Mouse (Mus musculus) MEL (cell line): ENCODE measurements around the gene Flt3l. TPM values are rescaled to one million over a fixed set of nuclear protein-coding genes. Genes with fewer than 3 reads are reported as not detected.
A peak's percentile ranks its signal among the peaks of the same experiment; 100 is the strongest.
"Not testable (repeated sequence)": the region's sequence is repeated elsewhere in the genome, so short reads cannot be mapped to it uniquely, and the experiment has no call there.

ENCODE experiments used
- DNase-seq: peaks from one replicate; pipeline ENCODE4 v3.0.0; 2011; ENCODE audit warnings: low read depth, low spot score
- H3K27ac ChIP-seq: 2 replicates; pipeline ENCODE4 v1.5.1; 2012; ENCODE audit warnings: low read depth, mild to moderate bottlenecking, control low read depth, low read length, moderate library complexity; ENCODE audit not compliant: control insufficient read depth
- H3K27me3 ChIP-seq, 2 experiments: fragments of 150-350 bp in 1 of 2; sonication (generic) in 1 of 2; 2 replicates each; pipeline ENCODE4 v1.6.1; 2012; ENCODE audit warnings: low read length in 2 of 2, mild to moderate bottlenecking in 2 of 2, improper control_type of control experiment in 1 of 2, moderate library complexity in 1 of 2; ENCODE audit not compliant: insufficient read depth in 2 of 2, control insufficient read depth in 1 of 2
- H3K36me3 ChIP-seq, 2 experiments: 2 replicates each; pipeline ENCODE4 v1.6.1; 2012 to 2014; ENCODE audit warnings: low read length in 2 of 2, improper control_type of control experiment in 1 of 2, inconsistent platforms in 1 of 2, mild to moderate bottlenecking in 1 of 2; ENCODE audit not compliant: insufficient read depth in 2 of 2, control insufficient read depth in 1 of 2
- H3K4me1 ChIP-seq, 2 experiments: fragments of 150-350 bp in 1 of 2; sonication (generic) in 1 of 2; 2 replicates each; pipeline ENCODE4 v1.6.1; 2012; ENCODE audit warnings: low read length in 2 of 2, improper control_type of control experiment in 1 of 2, mild to moderate bottlenecking in 1 of 2; ENCODE audit not compliant: insufficient read depth in 2 of 2, control insufficient read depth in 1 of 2
- H3K4me3 ChIP-seq, 2 experiments: fragments of 150-350 bp in 1 of 2; sonication (generic) in 1 of 2; 2 replicates each; pipeline ENCODE4 v1.5.1; 2012; ENCODE audit warnings: low read depth in 2 of 2, low read length in 2 of 2, mild to moderate bottlenecking in 2 of 2, moderate library complexity in 2 of 2, control low read depth in 1 of 2, improper control_type of control experiment in 1 of 2; ENCODE audit not compliant: control insufficient read depth in 1 of 2, insufficient read depth in 1 of 2
- H3K79me2 ChIP-seq: 2 replicates; pipeline ENCODE4 v1.6.1; 2012; ENCODE audit warnings: mild to moderate bottlenecking, low read length, moderate library complexity; ENCODE audit not compliant: control insufficient read depth, poor library complexity, insufficient read depth
- H3K9ac ChIP-seq: 2 replicates; pipeline ENCODE4 v1.6.1; 2012; ENCODE audit warnings: low read depth, mild to moderate bottlenecking, control low read depth, low read length, moderate library complexity; ENCODE audit not compliant: control insufficient read depth, poor library complexity, severe bottlenecking
- H3K9me3 ChIP-seq: fragments of 150-350 bp; sonication (generic); replicated peaks from 2 replicates; pipeline ENCODE4 v1.6.1; 2012; ENCODE audit warnings: mild to moderate bottlenecking, low read length, improper control_type of control experiment, moderate library complexity; ENCODE audit not compliant: insufficient read depth
- EP300 ChIP-seq, 2 experiments: IDR thresholded peaks; 2 replicates each; pipeline ENCODE4 v1.6.1; 2011; ENCODE audit warnings: improper control_type of control experiment in 2 of 2, low read length in 2 of 2, low read depth in 1 of 2, mild to moderate bottlenecking in 1 of 2
- MXI1 ChIP-seq: IDR thresholded peaks from 2 replicates; pipeline ENCODE4 v1.6.1; 2011; ENCODE audit warnings: mild to moderate bottlenecking, low read depth, low read length, improper control_type of control experiment
- POLR2A ChIP-seq, 2 experiments: IDR thresholded peaks; 2 replicates each; pipeline ENCODE4 v1.6.1; 2011 to 2012; ENCODE audit warnings: low read length in 2 of 2, mild to moderate bottlenecking in 2 of 2, control low read depth in 1 of 2, improper control_type of control experiment in 1 of 2, low read depth in 1 of 2, moderate library complexity in 1 of 2; ENCODE audit not compliant: control insufficient read depth in 1 of 2, insufficient read depth in 1 of 2, poor library complexity in 1 of 2
- RCOR1 ChIP-seq: IDR thresholded peaks from 2 replicates; pipeline ENCODE4 v1.6.1; 2012; ENCODE audit warnings: low read depth, mild to moderate bottlenecking, inconsistent platforms, low read length, improper control_type of control experiment
- TBP ChIP-seq: IDR thresholded peaks from 2 replicates; pipeline ENCODE4 v1.8.0; 2011; ENCODE audit warnings: low read depth, low read length, improper control_type of control experiment
- USF1 ChIP-seq: IDR thresholded peaks from 2 replicates; pipeline ENCODE4 v1.6.1; 2014; ENCODE audit warnings: low read depth, mild to moderate bottlenecking, inconsistent platforms, low read length, improper control_type of control experiment, moderate library complexity
- USF2 ChIP-seq, 2 experiments: IDR thresholded peaks; 2 replicates each; pipeline ENCODE4 v1.6.1; 2011 to 2012; ENCODE audit warnings: improper control_type of control experiment in 2 of 2, low read length in 2 of 2, borderline replicate concordance in 1 of 2, inconsistent platforms in 1 of 2, low read depth in 1 of 2, mild to moderate bottlenecking in 1 of 2; ENCODE audit not compliant: insufficient read depth in 1 of 2
- ZMIZ1 ChIP-seq: IDR thresholded peaks from 2 replicates; pipeline ENCODE4 v1.6.1; 2012; ENCODE audit warnings: low read depth, mild to moderate bottlenecking, inconsistent platforms, low read length, improper control_type of control experiment, moderate library complexity
- polyA plus RNA-seq, 2 experiments: library from polyadenylated mRNA; stranded (reverse) in 1 of 2; unstranded in 1 of 2; fragments of >175 nt in 1 of 2; fragments of >200 nt in 1 of 2; gene quantifications; 2 replicates each; pipeline versions ENCODE4 v1.2.1 to v1.2.4; 2012; ENCODE audit warnings: low replicate concordance in 2 of 2, low read depth in 1 of 2; ENCODE audit not compliant: insufficient read length in 2 of 2, insufficient read depth in 1 of 2, missing spikeins in 1 of 2
- total RNA-seq: library from RNA; depleted of rRNA; stranded (reverse); fragments of 300-350 nt; gene quantifications from 2 replicates; pipeline ENCODE4 v1.2.3, GENCODE M21; 2012

Gene Flt3l
- total and polyA plus RNA-seq, 3 experiments, result 13.0 to 35.4 TPM; not detected in 1

GRCm38 (mm10) chr7:45126147-45126843 lies 9.9 kb downstream of the Flt3l start:
- Histone ChIP-seq H3K4me1 (peaks cover 0 to 20% of the 10 kb centered on the region in 2 experiments; a peak in 2 of 4 replicates), H3K27ac (peak overlapping the region; percentile 93), H3K79me2 (peaks cover 69% of the 10 kb centered on the region), H3K9ac (peak overlapping the region; percentile 97), H3K4me3 (peak overlapping the region; percentile 87 to 91), H3K27me3 (no peaks in the 10 kb centered on the region), H3K36me3 (peaks cover 14 to 23% of the 10 kb centered on the region in 2 experiments), H3K9me3 (no peaks in the 10 kb centered on the region)
- DNase-seq, result peak; percentile 52
- TF ChIP-seq USF1 (no peak), POLR2A (IDR thresholded peaks at IDR 0.05; ENCODE audit: control insufficient read depth in 1 of 2, insufficient read depth in 1 of 2, low read depth in 1 of 2, low read length in 2 of 2, poor library complexity in 1 of 2) (peak in 1 of 2 experiments; percentile 25; a peak in 2 of 4 replicates), EP300 (IDR thresholded peaks at IDR 0.05; ENCODE audit: low read depth in 1 of 2, low read length in 2 of 2) (no peak), TBP (no peak), USF2 (IDR thresholded peaks at IDR 0.05; ENCODE audit: borderline replicate concordance in 1 of 2, insufficient read depth in 1 of 2, low read depth in 1 of 2, low read length in 2 of 2) (0 out of 4 replicates have a peak, but pooled peaks of 1 of the 2 experiments have one; percentile 17), ZMIZ1 (no peak), MXI1 (no peak)

- not testable (repeated sequence) for DNase-seq, H3K27me3 ChIP-seq, H3K9me3 ChIP-seq
- Histone ChIP-seq H3K27ac (peak overlapping the region; percentile 93), H3K4me1 (peaks cover 0 to 26% of the 10 kb centered on the region in 2 experiments; a peak in 2 of 4 replicates), H3K4me3 (peak overlapping the region; percentile 87 to 91), H3K79me2 (peaks cover 69% of the 10 kb centered on the region), H3K36me3 (peaks cover 14 to 23% of the 10 kb centered on the region in 2 experiments), H3K9ac (peak overlapping the region; percentile 97)
Measured at GRCm38 (mm10) chr7:45125649-45126048, 10.6 kb downstream of the Flt3l start.

GRCm38 (mm10) chr7:45125144-45125600 lies 11.1 kb downstream of the Flt3l start:
- no peaks in the 10 kb centered on the region for H3K9me3 ChIP-seq
- H3K9ac ChIP-seq, result peak overlapping the region; percentile 97
- H3K4me3 ChIP-seq, result peak overlapping the region; percentile 87 to 91; a peak in 3 of 4 replicates
- peaks cover 14 to 19% of the 10 kb centered on the region in 2 experiments for H3K36me3 ChIP-seq
- no peak for TF ChIP-seq RCOR1
- peak in 1 of 2 experiments; percentile 26; a peak in 2 of 4 replicates for TF ChIP-seq POLR2A (IDR thresholded peaks at IDR 0.05; ENCODE audit: control insufficient read depth in 1 of 2, insufficient read depth in 1 of 2, low read depth in 1 of 2, low read length in 2 of 2, poor library complexity in 1 of 2)
- peak; percentile 89 for TF ChIP-seq TBP
- H3K27me3 ChIP-seq, result no peaks in the 10 kb centered on the region
- peaks cover 0 to 25% of the 10 kb centered on the region in 2 experiments; a peak in 2 of 4 replicates for H3K4me1 ChIP-seq
- H3K27ac ChIP-seq, result peak overlapping the region; percentile 93
- peak; percentile 90 for DNase-seq
- H3K79me2 ChIP-seq, result peaks cover 68% of the 10 kb centered on the region
